Mouse (Mus musculus): ENCODE measurements around the gene Id2. TPM values are rescaled to one million over a fixed set of nuclear protein-coding genes. Genes with fewer than 3 reads are reported as not detected.

The Id2 gene
- polyA plus RNA-seq, 1 experiment from 2014 or later = 296 TPM

DNA sequence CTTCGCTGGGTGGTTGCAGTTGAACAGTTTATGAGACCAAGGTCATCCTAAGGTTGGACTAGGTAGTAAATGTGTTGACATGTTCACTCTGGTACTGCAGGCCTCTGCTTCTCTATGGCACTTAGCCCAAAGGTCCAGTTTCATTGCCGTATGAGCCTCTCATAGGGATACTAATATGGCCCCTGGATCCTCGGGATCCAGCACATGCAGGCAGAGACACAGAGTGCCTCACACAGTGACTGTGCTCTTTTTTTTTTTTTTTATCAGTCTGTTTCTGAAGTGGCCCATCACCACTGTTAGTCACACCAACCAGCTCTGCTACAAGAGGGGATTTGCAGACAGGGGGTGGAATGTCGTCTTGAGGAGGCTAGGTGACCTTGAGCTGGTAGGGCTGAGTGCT lies 23.6 kb downstream of the Id2 start:
- no peaks in the 10 kb centered on the region for H3K36me3 ChIP-seq
- no peaks in the 10 kb centered on the region for H3K9me3 ChIP-seq (replicated peaks)
- H3K9ac ChIP-seq = no peak overlapping the region
- ATAC-seq (ENCODE audit: insufficient number of reproducible peaks, low FRiP score, low TSS enrichment, low read depth) = no peak
- no peak overlapping the region for H3K4me2 ChIP-seq (replicated peaks)
- H3K27ac ChIP-seq (replicated peaks) = no peak overlapping the region
- 77% methylated on average over 4 of the region's 4 CpGs for WGBS
- no peak overlapping the region for H3K4me3 ChIP-seq (replicated peaks)
- no peaks in the 10 kb centered on the region for H3K27me3 ChIP-seq
- H3K4me1 ChIP-seq = no peaks in the 10 kb centered on the region

GRCm38 (mm10) chr12:25062264-25062663 lies 34.7 kb downstream of the Id2 start:
- WGBS = 70% methylated on average over 6 of the region's 6 CpGs
- no peak overlapping the region for H3K9ac ChIP-seq
- H3K27me3 ChIP-seq = no peaks in the 10 kb centered on the region
- no peaks in the 10 kb centered on the region for H3K4me1 ChIP-seq
- no peak for ATAC-seq (ENCODE audit: insufficient number of reproducible peaks, low FRiP score, low TSS enrichment, low read depth)
- no peak overlapping the region for H3K4me3 ChIP-seq (replicated peaks)
- no peak overlapping the region for H3K4me2 ChIP-seq (replicated peaks)
- no peaks in the 10 kb centered on the region for H3K9me3 ChIP-seq (replicated peaks)
- peaks cover 22% of the 10 kb centered on the region for H3K36me3 ChIP-seq
- no peak overlapping the region for H3K27ac ChIP-seq (replicated peaks)

- Histone ChIP-seq H3K36me3 (peaks cover 30% of the 10 kb centered on the region), H3K4me3 (replicated peaks) (no peak overlapping the region), H3K4me1 (no peaks in the 10 kb centered on the region), H3K9ac (no peak overlapping the region), H3K9me3 (replicated peaks) (no peaks in the 10 kb centered on the region), H3K4me2 (replicated peaks) (no peak overlapping the region), H3K27me3 (no peaks in the 10 kb centered on the region), H3K27ac (replicated peaks) (no peak overlapping the region)
- 72% methylated on average over 7 of the region's 7 CpGs for WGBS
- ATAC-seq (ENCODE audit: insufficient number of reproducible peaks, low FRiP score, low TSS enrichment, low read depth) = no peak
These were observed 36.0 kb downstream of the Id2 start for GRCm38 (mm10) chr12:25060901-25061300.

GRCm38 (mm10) chr12:25059487-25060200 lies 37.3 kb downstream of the Id2 start:
- Histone ChIP-seq H3K4me1 (no peaks in the 10 kb centered on the region), H3K27ac (replicated peaks) (no peak overlapping the region), H3K9me3 (replicated peaks) (no peaks in the 10 kb centered on the region), H3K4me2 (replicated peaks) (no peak overlapping the region), H3K36me3 (peaks cover 34% of the 10 kb centered on the region), H3K4me3 (replicated peaks) (no peak overlapping the region), H3K9ac (no peak overlapping the region), H3K27me3 (no peaks in the 10 kb centered on the region)
- no peak for ATAC-seq (ENCODE audit: insufficient number of reproducible peaks, low FRiP score, low TSS enrichment, low read depth)
- 81% methylated on average over 9 of the region's 9 CpGs for WGBS

DNA sequence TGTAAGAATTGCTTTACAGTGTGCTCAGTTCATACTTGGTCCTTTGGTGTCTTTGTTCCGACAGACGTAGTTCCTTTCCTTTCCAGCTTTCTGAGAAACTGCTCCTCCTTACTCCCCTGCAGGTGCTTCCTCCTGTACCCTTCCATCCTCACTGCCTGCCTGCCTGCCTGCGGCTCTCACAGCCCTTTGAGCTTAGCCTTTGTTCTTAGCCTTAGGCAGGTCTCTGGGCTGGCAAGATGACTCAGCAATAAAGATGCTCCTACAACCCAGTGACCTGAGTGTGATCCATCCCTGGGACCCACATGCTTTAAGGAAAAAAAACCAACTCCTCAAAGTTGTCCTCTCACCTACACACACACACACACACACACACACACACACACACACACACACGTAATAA lies 42.0 kb downstream of the Id2 start:
- H3K4me1 ChIP-seq = no peaks in the 10 kb centered on the region
- no peak for ATAC-seq (ENCODE audit: insufficient number of reproducible peaks, low FRiP score, low TSS enrichment, low read depth)
- H3K4me2 ChIP-seq (replicated peaks) = no peak overlapping the region
- no peak overlapping the region for H3K9ac ChIP-seq
- H3K27ac ChIP-seq (replicated peaks) = no peak overlapping the region
- H3K27me3 ChIP-seq = no peaks in the 10 kb centered on the region
- peaks cover 70% of the 10 kb centered on the region for H3K36me3 ChIP-seq
- H3K4me3 ChIP-seq (replicated peaks) = no peak overlapping the region
- WGBS = 51% methylated on average over 4 of the region's 4 CpGs
- no peaks in the 10 kb centered on the region for H3K9me3 ChIP-seq (replicated peaks)

DNA sequence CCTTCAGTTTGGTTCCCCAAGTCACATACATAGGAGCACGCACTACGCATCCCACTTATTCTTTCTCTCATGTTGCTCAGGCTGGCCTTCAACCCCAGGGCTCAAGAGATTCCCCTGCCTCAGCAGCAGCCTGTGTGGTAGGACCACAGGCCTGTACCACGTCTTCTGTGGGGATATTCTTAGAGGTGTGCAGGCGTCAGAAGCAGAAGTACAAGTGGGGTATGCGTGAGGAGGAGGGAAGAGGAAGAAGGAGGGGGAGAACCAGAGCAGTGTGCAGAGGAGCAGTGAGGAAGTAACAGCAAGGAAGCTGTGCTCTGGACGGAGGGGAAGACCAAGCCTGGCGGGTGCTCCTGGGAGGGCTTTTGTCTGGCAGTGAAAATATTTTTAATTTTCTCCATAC lies 42.4 kb downstream of the Id2 start:
- no peaks in the 10 kb centered on the region for H3K27me3 ChIP-seq
- 77% methylated on average over 7 of the region's 7 CpGs for WGBS
- peaks cover 70% of the 10 kb centered on the region for H3K36me3 ChIP-seq
- H3K4me1 ChIP-seq = no peaks in the 10 kb centered on the region
- no peaks in the 10 kb centered on the region for H3K9me3 ChIP-seq (replicated peaks)
- H3K4me2 ChIP-seq (replicated peaks) = no peak overlapping the region
- ATAC-seq (ENCODE audit: insufficient number of reproducible peaks, low FRiP score, low TSS enrichment, low read depth) = no peak
- H3K27ac ChIP-seq (replicated peaks) = no peak overlapping the region
- no peak overlapping the region for H3K9ac ChIP-seq
- H3K4me3 ChIP-seq (replicated peaks) = no peak overlapping the region

GRCm38 (mm10) chr12:25049253-25049652 lies 47.7 kb downstream of the Id2 start:
- Histone ChIP-seq H3K27me3 (no peaks in the 10 kb centered on the region), H3K9me3 (replicated peaks) (no peaks in the 10 kb centered on the region), H3K4me3 (replicated peaks) (no peak overlapping the region), H3K9ac (no peak overlapping the region), H3K4me2 (replicated peaks) (no peak overlapping the region), H3K27ac (replicated peaks) (no peak overlapping the region), H3K36me3 (peaks cover 32% of the 10 kb centered on the region), H3K4me1 (no peaks in the 10 kb centered on the region)
- ATAC-seq (ENCODE audit: insufficient number of reproducible peaks, low FRiP score, low TSS enrichment, low read depth) = no peak
- WGBS = 72% methylated on average over 5 of the region's 5 CpGs

DNA sequence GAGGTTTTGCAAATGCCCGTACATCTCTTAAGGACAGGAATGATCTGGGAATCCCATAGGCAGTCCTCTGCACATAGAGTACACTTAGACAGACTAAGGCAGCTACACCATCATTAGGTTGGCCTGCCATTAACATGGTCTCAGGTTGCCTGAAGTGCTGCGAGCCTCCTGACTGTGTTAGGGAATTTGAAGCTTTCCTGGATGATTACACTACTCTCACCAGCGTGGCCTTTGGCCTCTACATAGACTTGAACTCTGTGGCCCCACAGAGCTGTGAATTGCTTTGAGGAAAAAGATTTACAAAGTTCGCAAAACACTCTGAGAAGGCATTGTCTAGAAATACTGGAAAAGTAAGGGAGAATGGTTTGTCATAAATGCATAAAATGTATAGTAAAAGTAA lies 52.4 kb downstream of the Id2 start:
- H3K9me3 ChIP-seq (replicated peaks) = no peaks in the 10 kb centered on the region
- 75% methylated on average over 4 of the region's 4 CpGs for WGBS

GRCm38 (mm10) chr12:25044056-25044455 lies 52.9 kb downstream of the Id2 start:
- no peaks in the 10 kb centered on the region for H3K27me3 ChIP-seq
- no peaks in the 10 kb centered on the region for H3K9me3 ChIP-seq (replicated peaks)
- no peak overlapping the region for H3K4me2 ChIP-seq (replicated peaks)
- 0 out of 2 replicates have a peak, but pooled peaks cover 12% of the 10 kb centered on the region for H3K36me3 ChIP-seq
- WGBS = 79% methylated on average over 2 of the region's 2 CpGs
- no peak overlapping the region for H3K9ac ChIP-seq
- H3K27ac ChIP-seq (replicated peaks) = no peak overlapping the region
- H3K4me3 ChIP-seq (replicated peaks) = no peak overlapping the region
- no peaks in the 10 kb centered on the region for H3K4me1 ChIP-seq
- no peak for ATAC-seq (ENCODE audit: insufficient number of reproducible peaks, low FRiP score, low TSS enrichment, low read depth)

More for the DNA sequence above, 52.4 kb downstream of the Id2 start:
- no peaks in the 10 kb centered on the region for H3K4me1 ChIP-seq
- H3K27me3 ChIP-seq = no peaks in the 10 kb centered on the region
- H3K4me3 ChIP-seq (replicated peaks) = no peak overlapping the region
- 0 out of 2 replicates have a peak, but pooled peaks cover 12% of the 10 kb centered on the region for H3K36me3 ChIP-seq
- ATAC-seq (ENCODE audit: insufficient number of reproducible peaks, low FRiP score, low TSS enrichment, low read depth) = no peak
- no peak overlapping the region for H3K27ac ChIP-seq (replicated peaks)
- H3K9ac ChIP-seq = no peak overlapping the region
- H3K4me2 ChIP-seq (replicated peaks) = no peak overlapping the region

Other genes starting within 250 kb of the Id2 start
- gene Kidins220, start 122.2 kb downstream of the Id2 start, polyA plus RNA-seq (2015; fragmentation: Nextera tagmentation; extraction: Ambion mirVana) = 26.1 and 26.8 TPM in 2 replicates